Mouse (Mus musculus) heart, adult 2 months (tissue): ENCODE data around the gene Tagln.

ENCODE experiments used
- CTCF ChIP-seq: fragments of 200-600 bp; IDR thresholded peaks from 2 replicates; pipeline ENCODE4 v1.8.1; 2022; ENCODE audit warnings: antibody characterized with exemption, mild to moderate bottlenecking, moderate library complexity
- EP300 ChIP-seq: fragments of 200-500 bp; IDR thresholded peaks from 2 replicates; pipeline ENCODE4 v1.6.1; 2011; ENCODE audit warnings: low read depth, low read length, control low read depth; ENCODE audit not compliant: insufficient read depth
- POLR2A ChIP-seq: fragments of 200-500 bp; IDR thresholded peaks from 2 replicates; pipeline ENCODE4 v1.6.1; 2011; ENCODE audit warnings: mild to moderate bottlenecking, low read depth, low read length, control low read depth; ENCODE audit not compliant: insufficient read depth

GRCm38 (mm10) chr9:45935628-45936210, at the start of gene Tagln:
- TF ChIP-seq POLR2A (no peak), CTCF (no peak), EP300 (no peak)
